Mouse (Mus musculus): ENCODE results near the gene Prtn3.

DNA sequence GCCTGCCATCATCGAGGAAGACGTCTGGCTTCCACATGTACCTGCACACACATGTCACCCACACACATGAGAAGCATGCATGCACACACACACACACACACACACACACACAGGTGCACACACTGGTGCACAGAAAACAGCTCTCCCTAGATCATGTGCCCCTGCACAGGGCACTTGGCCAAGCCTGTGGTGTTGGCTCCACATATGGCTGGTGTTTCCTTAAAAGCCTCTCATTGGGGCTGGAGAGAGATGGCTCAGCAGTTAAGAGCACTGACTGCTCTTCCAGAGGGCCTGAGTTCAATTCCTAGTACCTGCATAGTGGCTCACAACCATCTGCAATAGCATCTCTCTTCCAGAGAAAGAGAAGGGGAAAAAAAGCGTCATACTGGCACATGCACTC, 42.7 kb upstream of the Prtn3 start:
- TF ChIP-seq CTCF (IDR thresholded peaks at IDR 0.05; ENCODE audit: low read depth) = no peak
- no peak for TF ChIP-seq EP300 (optimal IDR thresholded peaks at IDR 0.05)

All from stomach, postnatal 0 days (tissue).